Mouse (Mus musculus): ENCODE results near the gene N4bp2l2. TPM values are rescaled to one million over a fixed set of nuclear protein-coding genes. Genes with fewer than 3 reads are reported as not detected.
"Not testable (repeated sequence)": the region's sequence is repeated elsewhere in the genome, so short reads cannot be mapped to it uniquely, and the experiment has no call there.

Gene N4bp2l2
- 10 to 100 TPM; 75.6 to 79.6 TPM for total RNA-seq (2021)

GRCm38 (mm10) chr5:150666133-150666739 lies at the start of gene N4bp2l2:
TSS of gene N4bp2l2 (minus strand) at chr5:150666183.
- DNase-seq (ENCODE audit: extremely low spot score in 1 of 2, low spot score in 1 of 2), result not testable (repeated sequence)

GRCm38 (mm10) chr5:150713431-150713830 lies 47.4 kb upstream of the N4bp2l2 start:
- DNase-seq (ENCODE audit: extremely low spot score in 1 of 2, low spot score in 1 of 2), result no peak

- DNase-seq (ENCODE audit: extremely low spot score in 1 of 2, low spot score in 1 of 2), result no peak
Observed at GRCm38 (mm10) chr5:150711503-150711902, 45.5 kb upstream of the N4bp2l2 start.

GRCm38 (mm10) chr5:150707181-150707580 lies 41.2 kb upstream of the N4bp2l2 start:
- not testable (repeated sequence) for DNase-seq (ENCODE audit: extremely low spot score in 1 of 2, low spot score in 1 of 2)

GRCm38 (mm10) chr5:150706651-150707050 lies 40.7 kb upstream of the N4bp2l2 start:
- DNase-seq (ENCODE audit: extremely low spot score in 1 of 2, low spot score in 1 of 2), result not testable (repeated sequence)

GRCm38 (mm10) chr5:150702714-150703113 lies 36.7 kb upstream of the N4bp2l2 start:
- peak in 1 of 2 experiments; percentile 42 for DNase-seq (ENCODE audit: extremely low spot score in 1 of 2, low spot score in 1 of 2)

GRCm38 (mm10) chr5:150693277-150693676 lies 27.3 kb upstream of the N4bp2l2 start:
- no peak for DNase-seq (ENCODE audit: extremely low spot score in 1 of 2, low spot score in 1 of 2)

- no peak for DNase-seq (ENCODE audit: extremely low spot score in 1 of 2, low spot score in 1 of 2)
Observed at GRCm38 (mm10) chr5:150690685-150691084, 24.7 kb upstream of the N4bp2l2 start.

- not testable (repeated sequence) for DNase-seq (ENCODE audit: extremely low spot score in 1 of 2, low spot score in 1 of 2)
Observed at GRCm38 (mm10) chr5:150682862-150683261, 16.9 kb upstream of the N4bp2l2 start.

- no peak for DNase-seq (ENCODE audit: extremely low spot score in 1 of 2, low spot score in 1 of 2)
Observed at GRCm38 (mm10) chr5:150674866-150675265, 8.9 kb upstream of the N4bp2l2 start.

- DNase-seq (ENCODE audit: extremely low spot score in 1 of 2, low spot score in 1 of 2), result peak in 1 of 2 experiments; percentile 14
Observed at GRCm38 (mm10) chr5:150673880-150674621, 8.1 kb upstream of the N4bp2l2 start.

- DNase-seq (ENCODE audit: extremely low spot score in 1 of 2, low spot score in 1 of 2), result peak; percentile 92 to 94
Observed at GRCm38 (mm10) chr5:150673153-150673835, 7.3 kb upstream of the N4bp2l2 start, which contains the start of gene Pds5b. TSS of gene Pds5b (plus strand) at chr5:150673739.

- DNase-seq (ENCODE audit: extremely low spot score in 1 of 2, low spot score in 1 of 2), result no peak
Observed at GRCm38 (mm10) chr5:150672343-150672742, 6.4 kb upstream of the N4bp2l2 start.

GRCm38 (mm10) chr5:150668731-150669130 lies 2.7 kb upstream of the N4bp2l2 start:
- DNase-seq (ENCODE audit: extremely low spot score in 1 of 2, low spot score in 1 of 2), result no peak

- peak; percentile 86 to 95 for DNase-seq (ENCODE audit: extremely low spot score in 1 of 2, low spot score in 1 of 2)
Observed at GRCm38 (mm10) chr5:150665132-150665954, 640 bp downstream of the N4bp2l2 start.

GRCm38 (mm10) chr5:150664794-150665131 lies 1.2 kb downstream of the N4bp2l2 start:
- DNase-seq (ENCODE audit: extremely low spot score in 1 of 2, low spot score in 1 of 2), result no peak

- not testable (repeated sequence) for DNase-seq (ENCODE audit: extremely low spot score in 1 of 2, low spot score in 1 of 2)
Observed at GRCm38 (mm10) chr5:150663926-150664325, 2.1 kb downstream of the N4bp2l2 start.

GRCm38 (mm10) chr5:150660296-150660695 lies 5.7 kb downstream of the N4bp2l2 start:
- not testable (repeated sequence) for DNase-seq (ENCODE audit: extremely low spot score in 1 of 2, low spot score in 1 of 2)

- DNase-seq (ENCODE audit: extremely low spot score in 1 of 2, low spot score in 1 of 2), result not testable (repeated sequence)
Observed at GRCm38 (mm10) chr5:150659425-150659824, 6.6 kb downstream of the N4bp2l2 start.

- no peak for DNase-seq (ENCODE audit: extremely low spot score in 1 of 2, low spot score in 1 of 2)
Observed at GRCm38 (mm10) chr5:150654548-150654947, 11.4 kb downstream of the N4bp2l2 start.
